ENCODE assay signal across 9 mouse cellular contexts in the genomic region with DNA sequence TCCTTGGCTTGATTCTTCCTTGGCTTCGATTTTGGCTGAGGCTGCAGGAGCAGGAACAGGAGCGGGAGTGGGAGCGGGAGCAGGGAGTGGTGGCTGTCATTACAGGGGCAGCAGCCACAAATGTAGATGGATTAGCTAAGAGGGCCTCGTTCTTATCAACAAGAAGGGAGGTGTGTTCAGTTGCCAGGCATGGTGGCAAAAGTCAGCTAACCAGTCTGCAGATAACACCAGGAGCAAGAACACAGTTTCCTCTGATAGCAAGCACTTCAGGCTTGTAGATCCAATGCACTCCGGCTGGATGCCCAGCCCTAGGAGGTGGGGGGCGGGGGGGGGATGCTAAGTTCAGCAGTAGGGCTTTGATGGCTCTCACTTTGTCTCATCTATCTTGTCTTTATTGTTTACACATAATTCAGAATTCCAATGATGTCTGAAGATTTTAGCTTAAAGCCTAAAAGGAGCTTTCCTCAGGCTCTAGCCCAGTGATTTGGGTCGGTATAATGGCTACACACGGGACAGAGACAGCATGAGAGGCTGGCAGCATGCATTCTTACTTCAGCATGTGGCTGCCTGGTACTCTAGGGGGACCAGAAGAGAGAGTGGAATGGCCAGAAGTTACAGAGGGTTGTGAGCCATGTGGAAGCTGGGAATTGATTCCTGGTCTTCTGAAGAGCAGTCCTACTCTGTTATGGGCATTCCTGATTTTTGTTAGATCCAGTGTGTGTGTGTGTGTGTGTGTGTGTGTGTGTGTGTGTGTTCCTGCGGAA. TPM values are rescaled to one million over a fixed set of nuclear protein-coding genes. Genes with fewer than 3 reads are reported as not detected.
DNase-seq lines count a peak whose midpoint lies in the region; ATAC-seq and TF ChIP-seq lines count a peak whose summit lies in the region.
"Had no signal": no experiment of that assay in that cellular context is flagged by ENCODE, and none has a peak within 500 bp of the region (broad histone marks: within the 10 kb centered on the region; RNA-seq: fewer than 3 reads in every experiment).

No protein-coding gene starts in this region.

- ATAC-seq in megakaryocyte, adult 5-6 weeks (ENCODE audit: poor library complexity, severe bottlenecking): no peak
- no peak for ATAC-seq in intestine, postnatal 0 days
- no peak for ATAC-seq in neural tube, embryonic 15.5 days (ENCODE audit: low FRiP score)

- H3K4me2 ChIP-seq in intestine, postnatal 0 days (replicated peaks; ENCODE audit: low read depth): peak overlapping the region; percentile 6; the same call in 1 of the 2 replicates
- H3K4me2 ChIP-seq in neural tube, embryonic 15.5 days: no peak overlapping the region

- H3K9me3 ChIP-seq in megakaryocyte, embryonic 14.5 days: no peaks in the 10 kb centered on the region
- H3K9me3 ChIP-seq in intestine, postnatal 0 days (ENCODE audit: control insufficient read depth): no peaks in the 10 kb centered on the region
- no peaks in the 10 kb centered on the region for H3K9me3 ChIP-seq in neural tube, embryonic 15.5 days (replicated peaks)

- H3K27ac ChIP-seq in intestine, postnatal 0 days (ENCODE audit: low read depth, low read length): no peak overlapping the region
- peak overlapping the region; percentile 96; the same call in 1 of the 2 replicates for H3K27ac ChIP-seq in neural tube, embryonic 15.5 days (replicated peaks)

- no peak for TF ChIP-seq CTCF in intestine, postnatal 0 days (IDR thresholded peaks at IDR 0.05; ENCODE audit: low read depth)

- 23% methylated on average over 9 of the region's 9 CpGs for WGBS in intestine, postnatal 0 days
- 63% methylated on average over 9 of the region's 9 CpGs for WGBS in neural tube, embryonic 15.5 days

- peak; percentile 10 for DNase-seq in cerebellum, adult 11-12 months
- no peak for DNase-seq in cerebellum, postnatal 36 days
- no peak for DNase-seq in kidney, adult 8-10 months
- DNase-seq in kidney, postnatal 36 days: no peak
- DNase-seq: thymus, postnatal 36 days had no signal

- no peak overlapping the region for H3K9ac ChIP-seq in intestine, postnatal 0 days (ENCODE audit: low read depth, low read length)
- H3K9ac ChIP-seq in neural tube, embryonic 15.5 days (replicated peaks): no peak overlapping the region

- no peaks in the 10 kb centered on the region for H3K27me3 ChIP-seq in megakaryocyte, embryonic 14.5 days (replicated peaks)
- H3K27me3 ChIP-seq in intestine, postnatal 0 days (replicated peaks; ENCODE audit: control insufficient read depth, insufficient read depth, low read length): no peaks in the 10 kb centered on the region
- no peaks in the 10 kb centered on the region for H3K27me3 ChIP-seq in neural tube, embryonic 15.5 days (replicated peaks)

- H3K4me1 ChIP-seq in megakaryocyte, embryonic 14.5 days: peaks cover 68% of the 10 kb centered on the region
- peaks cover 6% of the 10 kb centered on the region for H3K4me1 ChIP-seq in intestine, postnatal 0 days (replicated peaks; ENCODE audit: control insufficient read depth, insufficient read depth, low read length)
- peaks cover 33% of the 10 kb centered on the region for H3K4me1 ChIP-seq in neural tube, embryonic 15.5 days

- H3K4me3 ChIP-seq in megakaryocyte, embryonic 14.5 days (replicated peaks): peak overlapping the region; percentile 46
- no peak overlapping the region for H3K4me3 ChIP-seq in intestine, postnatal 0 days (ENCODE audit: low read depth, low read length)
- no peak overlapping the region for H3K4me3 ChIP-seq in neural tube, embryonic 15.5 days (replicated peaks)

- H3K36me3 ChIP-seq in megakaryocyte, embryonic 14.5 days (replicated peaks; ENCODE audit: low read length): peaks cover 8% of the 10 kb centered on the region
- H3K36me3 ChIP-seq in intestine, postnatal 0 days (ENCODE audit: control insufficient read depth, insufficient read depth): no peaks in the 10 kb centered on the region
- no peaks in the 10 kb centered on the region for H3K36me3 ChIP-seq in neural tube, embryonic 15.5 days

RNA-seq across cellular contexts. Expression of a gene that starts 1.6 kb away (rescaled TPM):
- 8.5 and 15.6 TPM in 2 replicates for polyA plus RNA-seq in megakaryocyte, embryonic 14.5 days (2012; ENCODE audit: insufficient read depth, low replicate concordance)
- total RNA-seq in megakaryocyte, adult 5-6 weeks (2015): 60.1 and 74.2 TPM in 2 replicates
- 42.9 and 51.0 TPM in 2 replicates for total RNA-seq in megakaryocyte, adult 5-6 weeks (2017)
- 32.4 and 35.1 TPM in 2 replicates for polyA plus RNA-seq in intestine, postnatal 0 days (2015; fragmentation: Nextera tagmentation; extraction: Ambion mirVana)
- 22.8 and 23.6 TPM in 2 replicates for polyA plus RNA-seq in neural tube, embryonic 15.5 days (2015; fragmentation: Nextera tagmentation; extraction: Ambion mirVana)

RNA-seq across cellular contexts. Expression of a gene that starts 26.9 kb away (rescaled TPM):
- polyA plus RNA-seq in megakaryocyte, embryonic 14.5 days (2012; ENCODE audit: insufficient read depth, low replicate concordance): 12.8 and 15.6 TPM in 2 replicates
- total RNA-seq in megakaryocyte, adult 5-6 weeks (2015): 17.3 and 20.8 TPM in 2 replicates
- total RNA-seq in megakaryocyte, adult 5-6 weeks (2017): 14.4 and 14.8 TPM in 2 replicates
- 27.2 and 28.5 TPM in 2 replicates for polyA plus RNA-seq in intestine, postnatal 0 days (2015; fragmentation: Nextera tagmentation; extraction: Ambion mirVana)
- polyA plus RNA-seq in neural tube, embryonic 15.5 days (2015; fragmentation: Nextera tagmentation; extraction: Ambion mirVana): 6.4 and 9.0 TPM in 2 replicates

RNA-seq across cellular contexts. Expression of a gene that starts 53.8 kb away (rescaled TPM):
- 7.7 and 14.6 TPM in 2 replicates for polyA plus RNA-seq in megakaryocyte, embryonic 14.5 days (2012; ENCODE audit: insufficient read depth, low replicate concordance)
- total RNA-seq in megakaryocyte, adult 5-6 weeks (2015): 13.6 and 14.0 TPM in 2 replicates
- 8.4 and 13.5 TPM in 2 replicates for total RNA-seq in megakaryocyte, adult 5-6 weeks (2017)
- polyA plus RNA-seq in intestine, postnatal 0 days (2015; fragmentation: Nextera tagmentation; extraction: Ambion mirVana): 37.3 and 37.5 TPM in 2 replicates
- polyA plus RNA-seq in neural tube, embryonic 15.5 days (2015; fragmentation: Nextera tagmentation; extraction: Ambion mirVana): 33.6 and 35.2 TPM in 2 replicates
